Mouse (Mus musculus) liver, postnatal 0 days (tissue): ENCODE results near the gene Chchd10. TPM values are rescaled to one million over a fixed set of nuclear protein-coding genes. Genes with fewer than 3 reads are reported as not detected.

Experiments used
- ATAC-seq: fragments of 200-750 bp; cut with Nextera tagmentation; 2 replicates; pipeline ENCODE4 v1.8.0; 2017; ENCODE audit warnings: mild to moderate bottlenecking, moderate library complexity
- DNase-seq: peaks from one replicate; pipeline ENCODE4 v3.0.0-alpha.2; 2016
- H3K27ac ChIP-seq: fragments of 300-500 bp; sonication (generic); 2 replicates; pipeline ENCODE4 v1.5.1; 2014; ENCODE audit warnings: antibody characterized with exemption, moderate library complexity, mild to moderate bottlenecking, low read depth
- H3K27me3 ChIP-seq: fragments of 300-500 bp; sonication (generic); 2 replicates; pipeline ENCODE4 v1.6.1; 2014; ENCODE audit warnings: low read length, control low read depth, mixed read lengths; ENCODE audit not compliant: insufficient read depth
- H3K36me3 ChIP-seq: fragments of 300-500 bp; sonication (generic); replicated peaks from 2 replicates; pipeline ENCODE4 v1.6.1; 2014; ENCODE audit warnings: mild to moderate bottlenecking, control low read depth, low read length, moderate library complexity, mixed read lengths; ENCODE audit not compliant: insufficient read depth
- H3K4me1 ChIP-seq: fragments of 300-500 bp; sonication (generic); 2 replicates; pipeline ENCODE4 v1.6.1; 2014; ENCODE audit warnings: antibody characterized with exemption, mild to moderate bottlenecking, control low read depth; ENCODE audit not compliant: insufficient read depth
- H3K4me2 ChIP-seq: fragments of 300-500 bp; sonication (generic); 2 replicates; pipeline ENCODE4 v1.6.1; 2014; ENCODE audit warnings: low read depth, mild to moderate bottlenecking, low read length, moderate library complexity, mixed read lengths
- H3K4me3 ChIP-seq: fragments of 300-500 bp; sonication (generic); 2 replicates; pipeline ENCODE4 v1.5.1; 2014; ENCODE audit warnings: low read depth, low read length
- H3K9ac ChIP-seq: fragments of 300-500 bp; sonication (generic); replicated peaks from 2 replicates; pipeline ENCODE4 v1.6.1; 2014; ENCODE audit warnings: mild to moderate bottlenecking, moderate library complexity
- H3K9me3 ChIP-seq: fragments of 300-500 bp; sonication (generic); 2 replicates; pipeline ENCODE4 v1.6.1; 2016; ENCODE audit warnings: mild to moderate bottlenecking, control low read depth, low read length, mixed read lengths
- CTCF ChIP-seq: sonication (generic); IDR thresholded peaks from 2 replicates; pipeline ENCODE4 v1.5.1; 2016; ENCODE audit warnings: antibody characterized with exemption, low read depth
- EP300 ChIP-seq: IDR thresholded peaks from 2 replicates; pipeline ENCODE4 v1.6.1; 2016; ENCODE audit warnings: antibody characterized with exemption, low read depth, mild to moderate bottlenecking
- WGBS: fragments of 180-500 bp; shearing (Covaris S2); extraction: QIAGEN DNeasy Blood & Tissue Kit; methylation state at CpG from one replicate; pipeline ENCODE4 v1.1.7; 2014; ENCODE audit not compliant: insufficient replicate concordance; 5-methylcytosine and 5-hydroxymethylcytosine counted together
- polyA plus RNA-seq: library from polyadenylated mRNA; unstranded; fragments of >200 nt; fragmentation: Nextera tagmentation; extraction: Ambion mirVana; gene quantifications from 2 replicates; pipeline ENCODE4 v1.2.1, GENCODE M21; 2015

Gene Chchd10
- polyA plus RNA-seq, 1 experiment from 2014 or later = 1,168 TPM

DNA sequence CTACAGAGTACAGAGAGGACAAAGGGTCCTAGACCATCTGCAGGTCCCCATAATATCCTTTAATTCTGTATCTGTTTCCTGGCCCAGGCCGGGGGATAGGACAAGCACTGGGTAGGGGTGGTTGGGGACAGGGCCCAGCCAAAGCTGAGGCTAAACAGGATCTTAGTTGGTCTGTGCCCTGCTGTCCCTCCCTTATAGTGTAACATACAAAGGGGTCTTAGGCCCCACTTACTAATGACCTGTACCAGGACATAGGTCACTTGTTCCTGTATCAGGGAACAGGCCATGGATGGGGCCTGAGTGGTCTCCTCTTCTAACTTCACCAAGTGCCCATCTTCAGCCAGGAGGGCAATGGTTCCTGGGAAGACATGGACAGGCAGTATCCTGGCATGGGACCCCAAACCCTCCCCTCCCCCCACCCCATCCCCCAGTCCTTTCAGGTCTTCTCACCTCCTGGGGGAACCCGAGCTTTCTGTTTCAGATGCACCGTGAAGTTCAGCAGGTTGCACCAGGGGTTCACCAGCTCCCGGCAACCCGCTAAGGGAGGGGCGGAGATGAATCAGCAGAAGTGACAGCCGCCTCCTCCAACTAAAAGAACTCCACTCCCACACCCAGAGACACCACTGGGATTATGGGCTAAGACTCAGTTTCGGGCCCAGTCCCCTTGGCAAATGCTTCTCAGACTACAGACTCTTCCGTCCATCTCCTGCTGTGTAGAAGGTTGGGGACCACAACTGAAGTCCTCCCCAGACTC is 6.7 kb downstream of the Chchd10 start:
- Histone ChIP-seq H3K4me2 (peak overlapping the region; percentile 87), H3K9me3 (no peaks in the 10 kb centered on the region), H3K36me3 (peaks cover 9% of the 10 kb centered on the region), H3K9ac (peak overlapping the region; percentile 73), H3K4me3 (peak overlapping the region; percentile 57), H3K4me1 (peaks cover 45% of the 10 kb centered on the region), H3K27me3 (no peaks in the 10 kb centered on the region), H3K27ac (peak overlapping the region; percentile 85)
- DNase-seq (peak; percentile 75), ATAC-seq (peak; percentile 43)
- 42% methylated on average over 9 of the region's 9 CpGs for WGBS
- no peak for TF ChIP-seq CTCF
- 0 out of 2 replicates have a peak, but pooled peaks have one; percentile 27 for TF ChIP-seq EP300

DNA sequence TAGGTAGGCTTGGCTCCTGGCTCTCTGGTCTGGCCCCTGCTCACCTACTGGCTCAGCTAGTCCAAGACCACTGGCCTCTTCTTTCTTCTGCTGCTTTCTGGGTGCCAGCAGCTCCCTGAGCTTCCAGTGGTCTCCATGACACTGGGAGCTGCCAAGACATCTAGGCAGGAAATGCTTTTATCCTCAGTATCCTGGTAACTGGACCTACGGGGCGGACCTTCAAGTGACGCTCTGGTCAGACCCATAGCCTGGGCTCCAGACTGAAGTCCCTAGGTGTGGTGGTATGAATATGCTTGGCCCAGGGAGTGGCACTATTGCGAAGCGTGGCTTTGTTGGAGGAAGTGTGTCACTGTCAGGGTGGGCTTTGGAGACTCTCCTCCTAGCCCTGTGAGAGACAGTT is 7.6 kb downstream of the Chchd10 start, which contains the start of gene Gm867:
Gm867 (minus strand) TSS at position 153 of the 400 bp plus-strand sequence.
- Histone ChIP-seq H3K27ac (peak within 1 kb of the TSS; percentile 85), H3K27me3 (no peaks in the 10 kb centered on the region), H3K4me2 (peak within 1 kb of the TSS; percentile 87), H3K9me3 (no peaks in the 10 kb centered on the region), H3K36me3 (peaks cover 9% of the 10 kb centered on the region), H3K4me1 (peaks cover 41% of the 10 kb centered on the region), H3K4me3 (peak within 1 kb of the TSS; percentile 57), H3K9ac (peak within 1 kb of the TSS; percentile 73)
- 85% methylated on average over 5 of the region's 5 CpGs for WGBS
- DNase-seq (no peak), ATAC-seq (no peak)
- TF ChIP-seq CTCF (no peak), EP300 (no peak)

DNA sequence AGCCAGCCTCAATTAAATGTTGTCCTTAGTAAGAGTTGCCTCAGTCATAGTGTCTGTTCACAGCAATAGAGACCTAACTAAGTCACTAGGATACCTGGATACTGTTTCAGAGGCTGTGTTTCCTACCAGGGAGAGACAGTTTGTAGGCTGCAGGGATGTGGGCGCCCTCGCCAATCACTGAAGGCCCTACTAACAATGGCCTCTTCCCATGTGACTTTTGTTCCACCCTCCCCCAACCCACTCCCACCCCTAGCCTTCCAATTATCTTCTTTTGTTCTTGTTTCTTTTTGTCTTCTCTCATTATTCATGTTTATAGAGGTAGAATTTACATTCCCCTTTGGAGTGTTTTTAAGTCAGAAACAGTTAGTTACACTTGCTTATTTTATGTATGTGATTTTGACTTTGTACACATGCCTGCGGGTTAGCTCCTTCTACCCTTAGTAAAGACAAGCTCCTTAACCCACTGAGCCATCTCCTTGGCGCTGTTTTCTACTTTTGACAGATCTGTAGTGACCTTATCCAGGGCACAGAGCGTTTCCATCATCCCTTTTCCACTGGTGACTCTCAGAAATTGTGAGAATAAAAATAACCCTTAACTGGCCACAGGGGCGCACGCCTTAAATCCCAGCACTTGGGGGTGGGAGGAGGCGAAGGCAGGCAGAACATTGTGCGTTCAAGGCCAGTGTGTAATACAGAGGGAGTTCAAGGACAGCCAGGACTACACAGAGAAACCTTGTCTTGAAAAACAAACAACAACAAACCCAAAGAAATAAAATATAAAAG is 8.3 kb downstream of the Chchd10 start:
- no peak for TF ChIP-seq CTCF
- no peak for TF ChIP-seq EP300
- Histone ChIP-seq H3K27ac (no peak overlapping the region), H3K9ac (no peak overlapping the region), H3K36me3 (peaks cover 9% of the 10 kb centered on the region), H3K4me3 (no peak overlapping the region), H3K4me2 (no peak overlapping the region), H3K9me3 (no peaks in the 10 kb centered on the region), H3K27me3 (no peaks in the 10 kb centered on the region), H3K4me1 (peaks cover 36% of the 10 kb centered on the region)
- no peak for ATAC-seq
- DNase-seq = no peak
- 76% methylated on average over 9 of the region's 9 CpGs for WGBS

DNA sequence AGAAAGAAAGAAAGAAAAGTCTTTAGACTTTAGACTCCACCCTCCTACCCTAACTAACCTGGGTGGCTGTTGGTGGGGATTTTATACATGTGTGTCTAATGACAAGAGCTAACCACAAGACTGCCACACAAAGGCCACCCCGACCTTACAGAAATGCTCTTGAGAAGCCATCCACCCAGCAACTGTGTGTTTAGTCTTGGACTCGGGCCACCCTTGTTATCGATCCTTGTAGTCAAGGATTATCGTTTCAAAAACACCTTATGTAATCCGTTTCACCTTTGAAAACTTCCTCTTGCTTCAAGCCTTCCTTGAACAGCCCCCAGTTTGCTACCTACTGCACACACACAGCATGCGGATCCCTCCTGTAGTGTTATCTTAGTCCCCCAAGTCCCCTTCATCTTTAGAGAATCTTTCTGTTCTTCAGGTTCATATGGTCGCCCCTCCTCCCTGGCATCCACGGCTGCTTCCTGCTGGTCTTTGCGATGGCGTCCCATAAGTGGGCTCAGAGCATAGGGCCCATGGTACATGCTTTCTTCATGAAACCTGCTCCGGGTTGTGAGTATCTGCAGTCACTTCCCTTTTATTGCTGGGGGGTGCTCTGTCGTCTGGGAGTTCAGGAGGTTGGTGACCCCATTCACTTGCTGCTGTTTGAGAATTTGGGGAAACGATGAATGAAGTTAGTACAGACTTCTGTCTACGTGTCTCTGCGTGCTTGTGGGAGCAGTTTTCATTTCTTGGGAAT is 10.0 kb downstream of the Chchd10 start, which contains the start of gene Vpreb3:
Vpreb3 (plus strand) TSS at position 322 of the 742 bp plus-strand sequence.
- H3K27me3 ChIP-seq = no peaks in the 10 kb centered on the region
- TF ChIP-seq EP300 (no peak), CTCF (no peak)
- peaks cover 2% of the 10 kb centered on the region; the same call in 1 of the 2 replicates for H3K36me3 ChIP-seq
- H3K4me2 ChIP-seq = no peak within 1 kb of the TSS
- 63% methylated on average over 15 of the region's 15 CpGs for WGBS
- H3K9ac ChIP-seq = no peak within 1 kb of the TSS
- H3K4me1 ChIP-seq = peaks cover 22% of the 10 kb centered on the region
- H3K27ac ChIP-seq = no peak within 1 kb of the TSS
- no peaks in the 10 kb centered on the region for H3K9me3 ChIP-seq
- H3K4me3 ChIP-seq = no peak within 1 kb of the TSS
- DNase-seq (no peak), ATAC-seq (no peak)

DNA sequence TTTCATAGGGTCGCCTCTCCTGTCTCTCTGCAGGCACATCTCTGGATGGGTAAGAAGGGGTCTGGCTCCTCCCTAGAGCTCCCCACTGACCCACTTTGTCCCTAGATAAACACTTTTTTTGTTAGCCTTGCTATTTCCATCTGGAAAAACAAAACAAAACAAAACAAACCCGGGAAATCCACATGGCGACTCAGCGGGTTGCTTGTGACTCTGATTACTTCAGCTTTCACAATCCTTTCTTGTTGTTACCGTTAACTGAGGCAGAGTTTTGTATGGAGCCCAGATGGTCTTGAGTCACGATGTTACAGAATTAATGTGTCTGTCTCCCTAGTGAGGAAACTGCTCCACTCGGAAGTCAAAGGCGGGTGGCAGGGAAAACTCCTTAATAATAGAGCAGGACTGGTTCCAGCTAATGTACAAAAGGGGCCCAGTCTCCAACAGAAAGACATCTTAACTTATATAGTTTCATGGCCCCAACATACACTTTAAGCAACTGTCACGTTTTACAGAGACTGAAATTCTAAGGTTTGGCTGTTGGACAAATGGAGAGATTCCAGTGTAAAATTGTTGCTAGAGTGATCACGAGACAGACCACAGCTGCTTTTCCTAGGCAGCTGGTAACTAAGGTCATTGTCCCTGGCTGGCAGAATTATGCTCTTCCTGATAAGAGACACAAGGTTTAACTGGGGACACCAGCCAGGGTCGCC is 11.3 kb downstream of the Chchd10 start:
- Histone ChIP-seq H3K27ac (no peak overlapping the region), H3K4me3 (no peak overlapping the region), H3K9me3 (no peaks in the 10 kb centered on the region), H3K9ac (no peak overlapping the region), H3K4me1 (peaks cover 14% of the 10 kb centered on the region), H3K4me2 (no peak overlapping the region), H3K27me3 (no peaks in the 10 kb centered on the region), H3K36me3 (no peaks in the 10 kb centered on the region)
- TF ChIP-seq EP300 (no peak), CTCF (no peak)
- WGBS = 53% methylated on average over 11 of the region's 11 CpGs
- DNase-seq = no peak
- ATAC-seq = no peak
